Mouse (Mus musculus): Measurements from ENCODE around the gene Dyrk2. TPM values are rescaled to one million over a fixed set of nuclear protein-coding genes. Genes with fewer than 3 reads are reported as not detected.

The Dyrk2 gene
- polyA plus RNA-seq, 1 experiment from 2014 or later, result 10.0 TPM

DNA sequence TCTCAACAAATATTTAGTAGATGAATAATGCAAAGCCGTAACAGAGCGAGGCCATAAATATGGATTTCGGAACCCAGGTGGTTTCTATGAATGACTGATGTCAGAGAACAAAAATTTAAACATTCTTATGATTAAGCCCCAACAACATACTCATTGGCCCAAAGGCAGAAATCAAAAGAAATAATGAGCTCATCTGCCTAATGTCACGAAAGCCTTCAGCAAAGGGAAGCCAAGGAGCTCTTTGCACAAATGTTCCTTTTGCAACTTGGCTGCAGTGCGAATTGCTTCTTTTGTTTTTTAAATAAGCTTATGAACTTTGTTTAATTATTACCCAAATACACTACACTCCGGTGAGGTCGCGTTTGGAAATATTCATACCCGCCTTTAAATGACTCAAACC lies 29.4 kb downstream of the Dyrk2 start:
- Histone ChIP-seq H3K27ac (no peak overlapping the region), H3K27me3 (no peaks in the 10 kb centered on the region), H3K4me3 (no peak overlapping the region), H3K9me3 (replicated peaks) (no peaks in the 10 kb centered on the region), H3K9ac (no peak overlapping the region), H3K36me3 (no peaks in the 10 kb centered on the region), H3K4me2 (no peak overlapping the region), H3K4me1 (replicated peaks) (peaks cover 17% of the 10 kb centered on the region)
- WGBS, result 91% methylated on average over 9 of the region's 9 CpGs
- ATAC-seq (replicated peaks; ENCODE audit: insufficient number of reproducible peaks, insufficient read depth, low FRiP score, low read depth), result no peak

DNA sequence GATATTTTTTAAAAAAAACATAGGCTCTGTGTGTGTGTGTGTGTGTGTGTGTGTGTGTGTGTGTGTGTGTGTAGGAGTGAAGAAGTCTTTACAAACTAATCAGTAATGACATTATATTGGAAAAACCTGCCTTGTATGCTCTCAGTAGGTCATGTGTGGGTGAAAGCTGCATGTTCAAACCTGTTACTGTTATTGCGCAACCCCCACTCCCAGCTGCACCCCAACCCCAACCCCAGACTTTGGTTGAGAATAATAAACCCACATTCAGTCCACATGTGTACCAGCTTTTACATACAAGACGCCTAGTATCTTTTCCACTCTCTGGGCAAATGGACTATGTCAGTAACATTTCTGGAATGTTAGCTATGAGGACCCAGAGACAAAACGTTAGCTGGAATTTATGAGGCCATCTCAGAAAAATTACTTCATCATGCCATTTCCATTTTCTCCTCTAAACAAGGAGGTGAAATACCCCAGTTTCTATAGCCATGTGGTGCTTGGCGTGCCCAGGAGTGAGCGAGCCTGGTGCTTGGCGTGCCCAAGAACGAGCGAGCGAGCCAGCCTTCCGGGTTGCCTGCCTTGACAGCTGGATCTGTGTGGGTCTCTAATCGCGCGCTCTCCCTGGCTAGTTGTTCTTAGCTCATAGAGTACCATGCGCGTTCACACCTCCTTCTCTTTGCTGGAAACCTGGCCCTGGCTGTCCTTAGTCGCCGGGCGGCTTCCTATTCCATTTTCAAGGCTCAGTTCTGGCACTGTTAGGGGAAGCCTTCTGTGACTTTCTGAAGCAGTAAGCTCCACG lies 30.5 kb downstream of the Dyrk2 start:
- Histone ChIP-seq H3K9ac (0 out of 2 replicates have a peak overlapping the region, but pooled peaks have one; percentile 25), H3K9me3 (replicated peaks) (no peaks in the 10 kb centered on the region), H3K4me2 (peak overlapping the region; percentile 38), H3K27me3 (no peaks in the 10 kb centered on the region), H3K27ac (peak overlapping the region; percentile 68), H3K36me3 (no peaks in the 10 kb centered on the region), H3K4me1 (replicated peaks) (peaks cover 17% of the 10 kb centered on the region), H3K4me3 (0 out of 2 replicates have a peak overlapping the region, but pooled peaks have one; percentile 5)
- 60% methylated on average over 19 of the region's 19 CpGs for WGBS
- no peak for ATAC-seq (replicated peaks; ENCODE audit: insufficient number of reproducible peaks, insufficient read depth, low FRiP score, low read depth)

DNA sequence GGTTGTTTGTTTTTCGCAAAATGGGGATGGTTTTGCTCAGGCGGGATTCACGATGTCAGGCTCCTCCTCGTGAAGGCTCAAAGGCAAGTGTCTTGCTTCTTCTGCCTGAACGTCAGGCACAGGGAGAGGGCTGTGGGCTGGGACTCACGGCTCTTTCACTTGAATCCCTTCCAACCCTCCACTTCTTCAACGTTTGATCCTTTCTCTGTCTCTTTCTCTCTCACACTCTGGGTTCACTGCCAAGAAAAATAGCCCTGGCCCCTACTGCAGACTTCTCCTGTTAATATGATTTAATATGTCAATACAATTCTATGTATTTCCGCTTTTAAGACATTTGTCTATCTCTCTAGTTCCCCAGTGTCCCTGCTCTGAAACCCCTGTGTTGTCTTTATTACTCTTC lies 32.4 kb downstream of the Dyrk2 start:
- no peak overlapping the region; the same call in 1 of the 2 replicates for H3K9ac ChIP-seq
- H3K36me3 ChIP-seq, result no peaks in the 10 kb centered on the region
- H3K9me3 ChIP-seq (replicated peaks), result no peaks in the 10 kb centered on the region
- no peak overlapping the region for H3K27ac ChIP-seq
- ATAC-seq (replicated peaks; ENCODE audit: insufficient number of reproducible peaks, insufficient read depth, low FRiP score, low read depth), result no peak
- no peak overlapping the region for H3K4me3 ChIP-seq
- H3K4me2 ChIP-seq, result no peak overlapping the region
- peaks cover 17% of the 10 kb centered on the region for H3K4me1 ChIP-seq (replicated peaks)
- no peaks in the 10 kb centered on the region for H3K27me3 ChIP-seq
- WGBS, result 37% methylated on average over 8 of the region's 8 CpGs

DNA sequence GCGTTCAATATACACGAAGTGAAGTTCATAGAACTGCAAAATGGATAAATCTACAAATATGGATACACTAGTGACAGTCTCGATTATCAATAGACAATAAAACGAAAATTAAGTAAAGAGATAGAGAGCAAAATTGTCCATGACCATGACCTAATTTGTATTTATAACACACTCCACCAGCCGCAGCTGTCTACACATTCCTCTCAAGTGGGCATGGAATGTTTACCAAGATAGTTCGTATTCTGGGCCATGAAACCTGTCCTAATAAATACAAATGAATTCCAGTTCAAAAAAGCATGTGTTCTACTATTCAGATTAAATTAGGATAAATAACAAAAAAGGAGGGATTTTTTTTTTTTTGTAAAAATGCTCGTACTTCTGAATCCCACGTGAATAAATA lies 38.8 kb downstream of the Dyrk2 start:
- Histone ChIP-seq H3K9ac (no peak overlapping the region), H3K4me3 (no peak overlapping the region), H3K9me3 (replicated peaks) (no peaks in the 10 kb centered on the region), H3K4me2 (no peak overlapping the region), H3K4me1 (replicated peaks) (peaks cover 10% of the 10 kb centered on the region; the same call in 1 of the 2 replicates), H3K27me3 (no peaks in the 10 kb centered on the region), H3K36me3 (no peaks in the 10 kb centered on the region), H3K27ac (no peak overlapping the region; the same call in 1 of the 2 replicates)
- no peak for ATAC-seq (replicated peaks; ENCODE audit: insufficient number of reproducible peaks, insufficient read depth, low FRiP score, low read depth)
- WGBS, result 64% methylated on average over 8 of the region's 8 CpGs

DNA sequence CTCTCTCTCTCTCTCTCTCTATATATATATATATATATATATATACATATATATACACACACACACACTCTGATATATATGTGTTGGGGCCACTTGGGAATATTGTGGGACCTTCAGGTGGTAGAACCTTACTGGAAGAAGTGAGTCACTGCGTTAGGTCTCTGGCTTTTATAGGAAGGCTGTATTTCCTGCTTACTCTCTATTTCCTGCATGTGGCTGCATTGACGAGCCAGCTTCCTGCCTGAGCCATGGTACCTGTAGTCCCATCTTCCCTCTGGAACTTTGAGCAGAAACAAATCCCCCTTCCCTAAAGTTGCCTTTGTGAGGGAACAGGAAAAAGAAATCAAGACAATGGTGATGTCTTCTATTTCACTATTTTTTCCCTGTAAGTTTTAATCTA lies 40.4 kb downstream of the Dyrk2 start:
- Histone ChIP-seq H3K4me2 (no peak overlapping the region), H3K4me1 (replicated peaks) (peaks cover 10% of the 10 kb centered on the region; the same call in 1 of the 2 replicates), H3K27ac (no peak overlapping the region), H3K4me3 (no peak overlapping the region), H3K27me3 (no peaks in the 10 kb centered on the region), H3K36me3 (no peaks in the 10 kb centered on the region), H3K9ac (no peak overlapping the region), H3K9me3 (replicated peaks) (no peaks in the 10 kb centered on the region)
- 65% methylated on average over 2 of the region's 2 CpGs for WGBS
- no peak for ATAC-seq (replicated peaks; ENCODE audit: insufficient number of reproducible peaks, insufficient read depth, low FRiP score, low read depth)

DNA sequence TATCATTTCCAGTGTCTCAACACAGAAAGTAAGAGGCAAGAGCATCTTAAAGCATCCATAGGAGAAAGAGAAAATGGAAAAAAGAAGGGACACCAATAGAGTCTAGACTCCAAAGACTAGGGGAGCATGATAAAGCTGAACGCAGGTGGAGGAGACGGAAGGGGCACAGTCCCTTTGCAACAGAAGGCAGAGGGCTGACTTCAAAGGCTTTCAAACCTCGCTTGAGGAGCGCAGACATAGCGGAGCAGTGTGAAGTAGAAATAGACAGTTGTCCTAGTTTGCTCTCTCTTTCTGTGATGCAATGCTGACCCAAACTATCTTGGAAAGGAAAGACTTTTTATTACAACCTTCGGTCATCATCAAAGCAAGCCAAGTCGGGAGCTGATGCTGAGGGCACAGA lies 42.9 kb downstream of the Dyrk2 start:
- Histone ChIP-seq H3K9ac (no peak overlapping the region), H3K9me3 (replicated peaks) (no peaks in the 10 kb centered on the region), H3K4me3 (no peak overlapping the region), H3K4me1 (replicated peaks) (peaks cover 10% of the 10 kb centered on the region; the same call in 1 of the 2 replicates), H3K27me3 (no peaks in the 10 kb centered on the region), H3K27ac (no peak overlapping the region), H3K36me3 (no peaks in the 10 kb centered on the region), H3K4me2 (no peak overlapping the region)
- no peak for ATAC-seq (replicated peaks; ENCODE audit: insufficient number of reproducible peaks, insufficient read depth, low FRiP score, low read depth)
- WGBS, result 87% methylated on average over 7 of the region's 7 CpGs

DNA sequence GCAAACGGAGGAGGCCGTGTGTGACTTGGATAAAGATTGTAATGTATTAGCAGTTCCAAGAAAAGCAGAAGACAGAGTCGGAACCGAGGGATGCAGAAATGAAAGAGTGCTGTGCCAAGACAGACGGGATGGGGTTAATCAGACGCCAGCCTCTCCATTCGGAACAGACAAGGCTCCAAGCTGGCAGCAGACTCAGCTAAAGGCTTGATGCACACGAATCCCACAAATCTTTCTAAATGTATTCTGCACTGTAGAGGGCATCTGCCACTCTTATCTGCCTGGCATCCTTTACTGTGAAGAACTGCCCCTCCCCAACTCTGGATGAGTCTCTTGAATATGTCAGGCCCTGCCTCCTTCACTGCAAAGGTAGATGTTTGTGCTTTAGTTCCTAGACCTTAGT lies 45.2 kb downstream of the Dyrk2 start:
- no peak overlapping the region for H3K4me2 ChIP-seq
- no peak overlapping the region for H3K4me3 ChIP-seq
- no peaks in the 10 kb centered on the region for H3K9me3 ChIP-seq (replicated peaks)
- no peaks in the 10 kb centered on the region for H3K27me3 ChIP-seq
- H3K4me1 ChIP-seq (replicated peaks), result peaks cover 2% of the 10 kb centered on the region
- WGBS, result 67% methylated on average over 8 of the region's 8 CpGs
- ATAC-seq (replicated peaks; ENCODE audit: insufficient number of reproducible peaks, insufficient read depth, low FRiP score, low read depth), result no peak
- H3K36me3 ChIP-seq, result no peaks in the 10 kb centered on the region
- H3K27ac ChIP-seq, result no peak overlapping the region
- no peak overlapping the region for H3K9ac ChIP-seq

DNA sequence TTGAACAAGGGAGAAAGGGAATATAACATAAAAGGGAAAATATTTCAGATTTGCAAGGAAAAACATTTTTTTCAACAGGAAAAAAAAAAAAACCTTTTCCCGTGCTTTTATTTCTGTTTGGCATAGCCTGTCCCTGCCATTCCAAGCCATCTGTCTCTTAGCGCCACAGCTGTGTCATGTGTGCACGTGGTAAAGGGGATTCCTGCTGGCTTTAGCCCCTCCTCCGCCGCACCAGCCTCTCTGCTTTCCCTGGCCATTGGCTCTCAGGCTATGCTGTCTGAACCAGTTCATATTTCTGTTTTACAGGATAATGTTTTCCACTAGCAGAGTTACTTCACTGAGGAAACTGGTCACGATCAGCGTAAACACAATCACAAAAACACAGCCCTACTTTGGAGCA lies 49.1 kb downstream of the Dyrk2 start:
- no peak overlapping the region for H3K9ac ChIP-seq
- 43% methylated on average over 7 of the region's 7 CpGs for WGBS
- no peak overlapping the region for H3K4me3 ChIP-seq
- no peaks in the 10 kb centered on the region for H3K27me3 ChIP-seq
- no peak overlapping the region for H3K4me2 ChIP-seq
- H3K36me3 ChIP-seq, result no peaks in the 10 kb centered on the region
- H3K4me1 ChIP-seq (replicated peaks), result no peaks in the 10 kb centered on the region; the same call in 1 of the 2 replicates
- ATAC-seq (replicated peaks; ENCODE audit: insufficient number of reproducible peaks, insufficient read depth, low FRiP score, low read depth), result no peak
- H3K27ac ChIP-seq, result no peak overlapping the region
- no peaks in the 10 kb centered on the region for H3K9me3 ChIP-seq (replicated peaks)

DNA sequence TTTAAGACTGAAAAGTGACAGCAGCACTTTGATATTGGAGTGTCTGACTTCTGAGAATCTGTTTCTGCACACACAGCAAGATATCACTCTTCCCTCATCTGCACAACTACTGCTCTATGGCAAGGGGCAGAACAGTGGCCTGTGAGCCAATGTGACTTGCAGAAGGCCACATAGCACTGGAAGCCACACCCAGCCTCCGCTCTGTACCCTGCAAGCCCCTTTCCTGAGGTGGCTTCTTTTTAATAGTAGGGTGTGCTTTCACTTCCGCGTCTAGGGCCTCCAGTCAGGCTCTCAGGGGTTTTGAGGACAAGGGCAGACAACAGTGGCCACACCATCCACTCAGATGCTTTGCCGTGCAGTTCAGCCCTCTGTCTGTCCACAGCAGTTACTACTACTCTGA lies 50.2 kb downstream of the Dyrk2 start:
- H3K27me3 ChIP-seq, result no peaks in the 10 kb centered on the region
- WGBS, result 63% methylated on average over 4 of the region's 4 CpGs
- no peak overlapping the region for H3K9ac ChIP-seq
- no peaks in the 10 kb centered on the region for H3K36me3 ChIP-seq
- no peak overlapping the region for H3K4me3 ChIP-seq
- no peaks in the 10 kb centered on the region; the same call in 1 of the 2 replicates for H3K4me1 ChIP-seq (replicated peaks)
- no peak overlapping the region for H3K4me2 ChIP-seq
- no peak overlapping the region for H3K27ac ChIP-seq
- no peak for ATAC-seq (replicated peaks; ENCODE audit: insufficient number of reproducible peaks, insufficient read depth, low FRiP score, low read depth)
- H3K9me3 ChIP-seq (replicated peaks), result no peaks in the 10 kb centered on the region

DNA sequence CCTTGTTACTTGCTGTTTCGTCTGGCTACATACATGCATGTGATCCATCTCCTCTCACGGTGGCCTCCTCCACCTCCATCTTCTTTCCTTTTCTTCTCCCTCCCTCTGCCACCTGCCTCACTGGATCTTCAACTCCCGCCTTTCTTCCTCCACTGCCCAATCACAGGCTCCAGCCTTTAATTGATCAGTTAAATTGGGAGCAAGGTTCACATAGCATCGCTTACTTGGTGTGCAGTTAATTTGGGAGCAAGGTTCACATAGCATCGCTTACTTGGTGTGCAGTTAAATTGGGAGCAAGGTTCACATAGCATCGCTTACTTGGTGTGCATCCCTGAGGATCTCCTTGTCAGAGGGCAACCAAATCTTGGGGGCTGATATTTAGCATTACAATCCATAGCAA lies 52.9 kb downstream of the Dyrk2 start:
- Histone ChIP-seq H3K4me2 (no peak overlapping the region), H3K4me3 (no peak overlapping the region), H3K9me3 (replicated peaks) (no peaks in the 10 kb centered on the region), H3K9ac (no peak overlapping the region), H3K4me1 (replicated peaks) (peaks cover 5% of the 10 kb centered on the region), H3K36me3 (no peaks in the 10 kb centered on the region), H3K27ac (no peak overlapping the region), H3K27me3 (no peaks in the 10 kb centered on the region)
- ATAC-seq (replicated peaks; ENCODE audit: insufficient number of reproducible peaks, insufficient read depth, low FRiP score, low read depth), result no peak
- 84% methylated on average over 6 of the region's 6 CpGs for WGBS

DNA sequence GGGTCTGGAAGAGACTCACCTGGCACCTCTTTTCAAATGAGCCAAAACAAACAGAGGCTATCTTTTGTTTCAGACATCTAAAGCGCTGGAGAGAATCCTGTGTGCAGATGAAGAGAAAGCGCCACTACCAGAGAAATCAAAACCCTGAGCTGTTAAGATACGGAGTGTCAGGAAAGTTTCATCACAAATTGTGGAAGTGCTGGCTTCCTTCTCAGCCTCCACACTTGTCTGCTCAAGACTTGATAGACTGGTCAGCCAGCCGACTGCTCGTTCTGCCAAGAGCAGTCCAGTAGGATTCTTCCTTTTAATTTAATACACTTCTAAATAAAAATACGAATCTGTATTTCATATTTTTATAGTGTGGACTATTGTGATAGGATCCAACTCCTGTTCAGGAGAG lies 58.1 kb downstream of the Dyrk2 start:
- 36% methylated on average over 6 of the region's 6 CpGs for WGBS
- H3K4me2 ChIP-seq, result no peak overlapping the region
- no peak overlapping the region for H3K9ac ChIP-seq
- no peak for ATAC-seq (replicated peaks; ENCODE audit: insufficient number of reproducible peaks, insufficient read depth, low FRiP score, low read depth)
- H3K9me3 ChIP-seq (replicated peaks), result no peaks in the 10 kb centered on the region
- no peak overlapping the region; the same call in 1 of the 2 replicates for H3K27ac ChIP-seq
- no peaks in the 10 kb centered on the region for H3K36me3 ChIP-seq
- no peaks in the 10 kb centered on the region for H3K27me3 ChIP-seq
- H3K4me1 ChIP-seq (replicated peaks), result peaks cover 19% of the 10 kb centered on the region
- no peak overlapping the region for H3K4me3 ChIP-seq

All from heart, embryonic 15.5 days (tissue).